In genomic region chr5:113559627-113560026, GRCm38 (mm10) we compare ENCODE assay signal across 17 mouse cellular contexts.
DNase-seq lines count a peak whose midpoint lies in the region; ATAC-seq and TF ChIP-seq lines count a peak whose summit lies in the region.
"Had no signal": no experiment of that assay in that cellular context is flagged by ENCODE, and none has a peak within 500 bp of the region (broad histone marks: within the 10 kb centered on the region; RNA-seq: fewer than 3 reads in every experiment).

No protein-coding gene starts in this region.

- H3K27me3 ChIP-seq in kidney, adult 2 months (replicated peaks; ENCODE audit: control insufficient read depth, insufficient read depth, low read length) = no peaks in the 10 kb centered on the region
- H3K27me3 ChIP-seq in midbrain, embryonic 16.5 days (ENCODE audit: control insufficient read depth, insufficient read depth, low read depth, low read length) = no peaks in the 10 kb centered on the region; the same call in 1 of the 2 replicates
- H3K27me3 ChIP-seq: embryonic facial prominence, embryonic 15.5 days; liver, embryonic 15.5 days had no signal

- no peak overlapping the region for H3K27ac ChIP-seq in kidney, adult 2 months (ENCODE audit: insufficient read depth, low read depth, low read length)
- no peak overlapping the region for H3K27ac ChIP-seq in midbrain, embryonic 16.5 days (ENCODE audit: low read length)
- H3K27ac ChIP-seq: embryonic facial prominence, embryonic 15.5 days; left cerebral cortex, adult 2 months; limb, embryonic 12.5 days; liver, embryonic 15.5 days had no signal

- no peak overlapping the region for H3K9ac ChIP-seq in midbrain, embryonic 16.5 days (ENCODE audit: low read depth, low read length)
- H3K9ac ChIP-seq: embryonic facial prominence, embryonic 15.5 days; limb, embryonic 12.5 days; liver, embryonic 15.5 days had no signal

- no peak for TF ChIP-seq POLR2A in kidney, adult 2 months (IDR thresholded peaks at IDR 0.05; ENCODE audit: low read depth, low read length)

- H3K4me3 ChIP-seq in kidney, adult 2 months (ENCODE audit: insufficient read depth, low read depth, low read length) = no peak overlapping the region
- no peak overlapping the region for H3K4me3 ChIP-seq in midbrain, embryonic 16.5 days (ENCODE audit: low read depth, low read length)
- H3K4me3 ChIP-seq: embryonic facial prominence, embryonic 15.5 days; left cerebral cortex, adult 2 months; limb, embryonic 12.5 days; liver, embryonic 15.5 days; megakaryocyte, embryonic 14.5 days had no signal

- H3K36me3 ChIP-seq in kidney, adult 2 months (ENCODE audit: control insufficient read depth, insufficient read depth, low read length) = no peaks in the 10 kb centered on the region
- 0 out of 2 replicates have a peak, but pooled peaks cover 2% of the 10 kb centered on the region for H3K36me3 ChIP-seq in midbrain, embryonic 16.5 days (ENCODE audit: control insufficient read depth, insufficient read depth, low read length)
- H3K36me3 ChIP-seq: embryonic facial prominence, embryonic 15.5 days; limb, embryonic 12.5 days; liver, embryonic 15.5 days had no signal

- ATAC-seq in midbrain, embryonic 16.5 days = no peak
- ATAC-seq: activated CD4-positive, CD25-positive, alpha-beta regulatory T cell, adult 4 months; forebrain, embryonic 14.5 days had no signal

- no peak overlapping the region for H3K4me2 ChIP-seq in midbrain, embryonic 16.5 days (ENCODE audit: low read length)
- H3K4me2 ChIP-seq: embryonic facial prominence, embryonic 15.5 days; limb, embryonic 12.5 days; liver, embryonic 15.5 days had no signal

- no peak for TF ChIP-seq CTCF in kidney, adult 2 months (conservative IDR thresholded peaks at IDR 0.05; ENCODE audit: insufficient read depth, insufficient read length, low read depth, low read length)

- 52% methylated on average over 5 of the region's 5 CpGs for WGBS in kidney, adult 2 months
- WGBS in midbrain, embryonic 16.5 days = 82% methylated on average over 5 of the region's 5 CpGs

- peak; percentile 21 for DNase-seq in adrenal gland, adult 2 months
- no peak for DNase-seq in adrenal gland, postnatal 4 days (ENCODE audit: low spot score in 2 of 2)
- DNase-seq in kidney, adult 2 months = peak; percentile 44
- no peak for DNase-seq in kidney, postnatal 10 days
- DNase-seq in urinary bladder, postnatal 14 days (ENCODE audit: low spot score) = peak; percentile 22
- DNase-seq in urinary bladder, adult 2 months (ENCODE audit: low spot score) = no peak
- DNase-seq in right cerebral cortex, postnatal 14 days = no peak
- DNase-seq: cerebellum, adult 8-10 months; right cerebral cortex, postnatal 25 days had no signal

- H3K4me1 ChIP-seq in kidney, adult 2 months (ENCODE audit: control insufficient read depth, insufficient read depth, low read length) = no peaks in the 10 kb centered on the region
- H3K4me1 ChIP-seq in midbrain, embryonic 16.5 days (ENCODE audit: control insufficient read depth, insufficient read depth, low read length) = no peaks in the 10 kb centered on the region; the same call in 1 of the 2 replicates
- H3K4me1 ChIP-seq: embryonic facial prominence, embryonic 15.5 days; liver, embryonic 15.5 days; megakaryocyte, embryonic 14.5 days had no signal

- H3K9me3 ChIP-seq in midbrain, embryonic 16.5 days (replicated peaks; ENCODE audit: control insufficient read depth, low read length, poor library complexity, severe bottlenecking) = no peaks in the 10 kb centered on the region
- H3K9me3 ChIP-seq: embryonic facial prominence, embryonic 15.5 days; limb, embryonic 12.5 days; liver, embryonic 15.5 days; megakaryocyte, embryonic 14.5 days had no signal

Comparison
In these comparisons a context has a peak if more than half of its experiments do, and no peak if none do; other contexts are left out.
1. DNase-seq: peak in adrenal gland, adult 2 months (single experiment), kidney, adult 2 months (single experiment) and urinary bladder, postnatal 14 days (single experiment); none in adrenal gland, postnatal 4 days (0 of 2), kidney, postnatal 10 days (single experiment), urinary bladder, adult 2 months (single experiment) and right cerebral cortex, postnatal 14 days (single experiment).